13 mouse cellular contexts compared by ENCODE assay signal in the genomic region with DNA sequence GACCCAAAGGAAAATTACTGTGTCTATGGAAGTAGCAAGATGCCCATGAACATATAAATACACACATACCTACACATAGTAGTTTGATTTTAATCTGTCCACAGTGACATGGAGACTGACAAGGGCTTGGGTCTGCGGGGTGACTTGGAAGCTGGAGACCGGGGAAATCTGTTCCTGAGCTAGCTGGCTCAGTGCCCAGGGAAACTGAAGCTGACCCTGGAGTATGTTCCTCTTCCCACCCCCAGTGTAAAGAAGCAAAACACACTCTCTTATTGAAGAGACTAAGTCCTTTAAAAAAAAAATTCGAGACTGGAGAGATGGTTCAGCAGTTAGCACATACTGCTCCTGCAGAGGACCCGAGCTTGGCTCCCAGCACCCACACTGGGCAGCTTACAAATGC. TPM values are rescaled to one million over a fixed set of nuclear protein-coding genes. Genes with fewer than 3 reads are reported as not detected.
A peak's percentile ranks its signal among the peaks of the same experiment; 100 is the strongest.
DNase-seq lines count a peak whose midpoint lies in the region; ATAC-seq and TF ChIP-seq lines count a peak whose summit lies in the region.
"Not testable (repeated sequence)": the region's sequence is repeated elsewhere in the genome, so short reads cannot be mapped to it uniquely, and the experiment has no call there.
"Had no signal": no experiment of that assay in that cellular context is flagged by ENCODE, and none has a peak within 500 bp of the region (broad histone marks: within the 10 kb centered on the region; RNA-seq: fewer than 3 reads in every experiment).

No protein-coding gene starts in this region.

- WGBS in forebrain, embryonic 14.5 days, result 76% methylated on average over 4 of the region's 4 CpGs
- 33% methylated on average over 4 of the region's 4 CpGs for WGBS in heart, postnatal 0 days
- 43% methylated on average over 4 of the region's 4 CpGs for WGBS in kidney, postnatal 0 days
- 20% methylated on average over 4 of the region's 4 CpGs for WGBS in lung, postnatal 0 days
- 25% methylated on average over 4 of the region's 4 CpGs for WGBS in thymus, adult 2 months

- TF ChIP-seq POLR2A in MEL (IDR thresholded peaks at IDR 0.05; ENCODE audit: control insufficient read depth in 1 of 2, insufficient read depth in 1 of 2, low read depth in 1 of 2, low read length in 2 of 2, poor library complexity in 1 of 2); thymus, adult 2 months (IDR thresholded peaks at IDR 0.05; ENCODE audit: control insufficient read depth, extremely low read depth, insufficient read depth, low read length, poor library complexity): not testable (repeated sequence)

- H3K36me3 ChIP-seq in MEL (ENCODE audit: control insufficient read depth in 1 of 2, insufficient read depth in 2 of 2, low read length in 2 of 2); forebrain, embryonic 14.5 days (ENCODE audit: control insufficient read depth, insufficient read depth, low read length); heart, postnatal 0 days (replicated peaks; ENCODE audit: control insufficient read depth, insufficient read depth, low read length); kidney, postnatal 0 days (ENCODE audit: insufficient read depth, low read length); lung, postnatal 0 days (ENCODE audit: insufficient read depth, low read length); thymus, adult 2 months (ENCODE audit: control insufficient read depth, insufficient read depth, low read length): not testable (repeated sequence)

- not testable (repeated sequence) for H3K4me3 ChIP-seq in MEL (ENCODE audit: control insufficient read depth in 1 of 2, insufficient read depth in 1 of 2, low read depth in 2 of 2, low read length in 2 of 2); forebrain, embryonic 14.5 days (ENCODE audit: low read depth, low read length); heart, postnatal 0 days (ENCODE audit: low read depth, low read length); kidney, postnatal 0 days (replicated peaks; ENCODE audit: low read depth, low read length); lung, postnatal 0 days (ENCODE audit: low read depth, low read length); thymus, adult 2 months (ENCODE audit: control insufficient read depth, insufficient read depth, low read length)

- TF ChIP-seq EP300 in MEL (IDR thresholded peaks at IDR 0.05; ENCODE audit: low read depth in 1 of 2, low read length in 2 of 2); heart, postnatal 0 days (IDR thresholded peaks at IDR 0.05; ENCODE audit: low read depth); lung, postnatal 0 days (IDR thresholded peaks at IDR 0.05): not testable (repeated sequence)

- not testable (repeated sequence) for H3K27ac ChIP-seq in MEL (ENCODE audit: control insufficient read depth, low read depth, low read length); forebrain, embryonic 14.5 days (ENCODE audit: low read depth, low read length); heart, postnatal 0 days (ENCODE audit: low read depth); kidney, postnatal 0 days; lung, postnatal 0 days (ENCODE audit: low read length)
- H3K27ac ChIP-seq in thymus, adult 2 months (ENCODE audit: control insufficient read depth, insufficient read depth, low read length), result peak overlapping the region; percentile 70

- not testable (repeated sequence) for H3K27me3 ChIP-seq in MEL (ENCODE audit: control insufficient read depth in 1 of 2, insufficient read depth in 2 of 2, low read length in 2 of 2); forebrain, embryonic 14.5 days (replicated peaks; ENCODE audit: control insufficient read depth, insufficient read depth, low read length); heart, postnatal 0 days (ENCODE audit: control insufficient read depth, insufficient read depth, low read length); kidney, postnatal 0 days (ENCODE audit: insufficient read depth, low read length); lung, postnatal 0 days (replicated peaks; ENCODE audit: insufficient read depth, low read length); thymus, adult 2 months (ENCODE audit: control insufficient read depth, insufficient read depth, low read length)

- peak; percentile 32 for DNase-seq in MEL (ENCODE audit: low read depth, low spot score)
- peak; percentile 29 for DNase-seq in cerebellum, adult 9-11 months
- DNase-seq in forebrain, embryonic 14.5 days (ENCODE audit: low spot score), result peak; percentile 3
- DNase-seq in heart, postnatal 0 days (ENCODE audit: low spot score), result peak; percentile 5
- DNase-seq in kidney, postnatal 0 days (ENCODE audit: low spot score), result peak; percentile 15
- DNase-seq in left cerebral cortex, postnatal 4 days, result peak; percentile 24
- peak; percentile 18 for DNase-seq in lung, postnatal 0 days (ENCODE audit: low spot score)
- not testable (repeated sequence) for DNase-seq in thymus, adult 2 months

- not testable (repeated sequence) for TF ChIP-seq RAD21 in MEL (IDR thresholded peaks at IDR 0.05; ENCODE audit: low read depth, low read length)

- H3K4me2 ChIP-seq in forebrain, embryonic 14.5 days (ENCODE audit: low read length); heart, postnatal 0 days (ENCODE audit: low read depth, low read length); kidney, postnatal 0 days (ENCODE audit: low read length); lung, postnatal 0 days (replicated peaks; ENCODE audit: low read depth, low read length): not testable (repeated sequence)

- not testable (repeated sequence) for TF ChIP-seq CTCF in MEL (IDR thresholded peaks at IDR 0.05 in 2 of 3, conservative IDR thresholded peaks at IDR 0.05 in 1 of 3; ENCODE audit: control insufficient read depth in 1 of 3, insufficient read depth in 1 of 3, low read depth in 2 of 3, low read length in 3 of 3, poor library complexity in 1 of 3, severe bottlenecking in 1 of 3); heart, postnatal 0 days (IDR thresholded peaks at IDR 0.05; ENCODE audit: low read depth); kidney, postnatal 0 days (IDR thresholded peaks at IDR 0.05; ENCODE audit: low read depth); lung, postnatal 0 days (IDR thresholded peaks at IDR 0.05); thymus, adult 2 months (IDR thresholded peaks at IDR 0.05; ENCODE audit: borderline replicate concordance, control insufficient read depth, extremely low read depth, insufficient read depth, low read length, poor library complexity)

- not testable (repeated sequence) for H3K79me2 ChIP-seq in MEL (ENCODE audit: control insufficient read depth, insufficient read depth, low read length, poor library complexity)

- intact Hi-C loops in left cerebral cortex, postnatal 4 days (cut with DNase I), result not testable (repeated sequence)

- ATAC-seq in forebrain, embryonic 14.5 days; heart, postnatal 0 days (ENCODE audit: insufficient read depth, low read depth); kidney, postnatal 0 days (replicated peaks; ENCODE audit: low FRiP score, low read depth); lung, postnatal 0 days: not testable (repeated sequence)

- not testable (repeated sequence) for H3K9ac ChIP-seq in MEL (ENCODE audit: control insufficient read depth, low read depth, low read length, poor library complexity, severe bottlenecking); forebrain, embryonic 14.5 days (ENCODE audit: low read length); heart, postnatal 0 days (replicated peaks; ENCODE audit: low read depth, low read length); kidney, postnatal 0 days (ENCODE audit: low read depth, low read length); lung, postnatal 0 days (replicated peaks; ENCODE audit: low read depth)

- not testable (repeated sequence) for H3K4me1 ChIP-seq in MEL (ENCODE audit: control insufficient read depth in 1 of 2, insufficient read depth in 2 of 2, low read length in 2 of 2); forebrain, embryonic 14.5 days (ENCODE audit: control insufficient read depth, insufficient read depth, low read length); heart, postnatal 0 days (ENCODE audit: control insufficient read depth, insufficient read depth); kidney, postnatal 0 days (replicated peaks; ENCODE audit: insufficient read depth, low read length); lung, postnatal 0 days (ENCODE audit: insufficient read depth, low read depth, low read length)
- peaks cover 11% of the 10 kb centered on the region for H3K4me1 ChIP-seq in thymus, adult 2 months (replicated peaks; ENCODE audit: control insufficient read depth, insufficient read depth, low read length)

- H3K9me3 ChIP-seq in MEL (replicated peaks; ENCODE audit: insufficient read depth, low read length); forebrain, embryonic 14.5 days (replicated peaks; ENCODE audit: control insufficient read depth, low read length); heart, postnatal 0 days (replicated peaks; ENCODE audit: control insufficient read depth, low read length); kidney, postnatal 0 days (replicated peaks; ENCODE audit: low read length); lung, postnatal 0 days (ENCODE audit: low read length): not testable (repeated sequence)

RNA-seq across cellular contexts. Expression of a gene that starts 2.0 kb away (rescaled TPM):
- 15.0 and 17.6 TPM in 2 replicates for total RNA-seq in MEL (2012; rRNA removed)
- polyA plus RNA-seq in MEL (2012; ENCODE audit: insufficient read depth in 1 of 2, insufficient read length in 2 of 2, low read depth in 1 of 2, low replicate concordance in 2 of 2, missing spikeins in 1 of 2), result 10 to 100 TPM in 1 of 2 experiments, not detected in 1; 25.2 TPM
- 59.8 and 65.3 TPM in 2 replicates for polyA plus RNA-seq in forebrain, embryonic 14.5 days (2014; fragmentation: Nextera tagmentation; extraction: Ambion mirVana)
- total RNA-seq in heart, postnatal 0 days (2014; rRNA removed; ENCODE audit: low replicate concordance), result 14.6 and 15.7 TPM in 2 replicates
- 16.2 and 16.3 TPM in 2 replicates for polyA plus RNA-seq in heart, postnatal 0 days (2015; fragmentation: Nextera tagmentation; extraction: Ambion mirVana)
- polyA plus RNA-seq in kidney, postnatal 0 days (2015; fragmentation: Nextera tagmentation; extraction: Ambion mirVana), result 43.6 and 45.9 TPM in 2 replicates
- total RNA-seq in left cerebral cortex, postnatal 4 days (2021), result 10 to 100 TPM; 20.9 to 21.3 TPM
- polyA plus RNA-seq in lung, postnatal 0 days (2015; fragmentation: Nextera tagmentation; extraction: Ambion mirVana), result 22.1 and 24.1 TPM in 2 replicates
- polyA plus RNA-seq in thymus, adult 2 months (2012; rRNA removed), result 68.6 and 78.0 TPM in 2 replicates

RNA-seq across cellular contexts. Expression of a gene that starts 7.5 kb away (rescaled TPM):
- 40.6 and 45.1 TPM in 2 replicates for total RNA-seq in MEL (2012; rRNA removed)
- polyA plus RNA-seq in MEL (2012; ENCODE audit: insufficient read depth in 1 of 2, insufficient read length in 2 of 2, low read depth in 1 of 2, low replicate concordance in 2 of 2, missing spikeins in 1 of 2), result 100 to 1,000 TPM; 205 to 626 TPM
- 93.3 and 108 TPM in 2 replicates for polyA plus RNA-seq in forebrain, embryonic 14.5 days (2014; fragmentation: Nextera tagmentation; extraction: Ambion mirVana)
- total RNA-seq in heart, postnatal 0 days (2014; rRNA removed; ENCODE audit: low replicate concordance), result 106 and 142 TPM in 2 replicates
- 331 and 343 TPM in 2 replicates for polyA plus RNA-seq in heart, postnatal 0 days (2015; fragmentation: Nextera tagmentation; extraction: Ambion mirVana)
- 567 and 580 TPM in 2 replicates for polyA plus RNA-seq in kidney, postnatal 0 days (2015; fragmentation: Nextera tagmentation; extraction: Ambion mirVana)
- total RNA-seq in left cerebral cortex, postnatal 4 days (2021), result 10 to 100 TPM; 28.6 to 34.9 TPM
- polyA plus RNA-seq in lung, postnatal 0 days (2015; fragmentation: Nextera tagmentation; extraction: Ambion mirVana), result 426 and 446 TPM in 2 replicates
- polyA plus RNA-seq in thymus, adult 2 months (2012; rRNA removed), result 130 and 196 TPM in 2 replicates

RNA-seq across cellular contexts. Expression of a gene that starts 14.5 kb away (rescaled TPM):
- total RNA-seq in MEL (2012; rRNA removed), result 6.6 and 6.8 TPM in 2 replicates
- polyA plus RNA-seq in MEL (2012; ENCODE audit: insufficient read depth in 1 of 2, insufficient read length in 2 of 2, low read depth in 1 of 2, low replicate concordance in 2 of 2, missing spikeins in 1 of 2), result 10 to 100 TPM in 1 of 2 experiments, not detected in 1; 14.7 TPM
- polyA plus RNA-seq in forebrain, embryonic 14.5 days (2014; fragmentation: Nextera tagmentation; extraction: Ambion mirVana), result 57.7 and 60.2 TPM in 2 replicates
- total RNA-seq in heart, postnatal 0 days (2014; rRNA removed; ENCODE audit: low replicate concordance), result 72.9 and 74.7 TPM in 2 replicates
- polyA plus RNA-seq in heart, postnatal 0 days (2015; fragmentation: Nextera tagmentation; extraction: Ambion mirVana), result 99.8 and 100 TPM in 2 replicates
- 63.4 and 65.6 TPM in 2 replicates for polyA plus RNA-seq in kidney, postnatal 0 days (2015; fragmentation: Nextera tagmentation; extraction: Ambion mirVana)
- 10 to 100 TPM; 31.2 to 32.9 TPM for total RNA-seq in left cerebral cortex, postnatal 4 days (2021)
- 47.2 and 52.6 TPM in 2 replicates for polyA plus RNA-seq in lung, postnatal 0 days (2015; fragmentation: Nextera tagmentation; extraction: Ambion mirVana)
- 19.4 and 20.3 TPM in 2 replicates for polyA plus RNA-seq in thymus, adult 2 months (2012; rRNA removed)

RNA-seq across cellular contexts. Expression of a gene that starts 15.8 kb away (rescaled TPM):
- not detected in 2 replicates for total RNA-seq in MEL (2012; rRNA removed)
- polyA plus RNA-seq in MEL (2012; ENCODE audit: insufficient read depth in 1 of 2, insufficient read length in 2 of 2, low read depth in 1 of 2, low replicate concordance in 2 of 2, missing spikeins in 1 of 2), result not detected
- polyA plus RNA-seq in forebrain, embryonic 14.5 days (2014; fragmentation: Nextera tagmentation; extraction: Ambion mirVana), result 0.40 TPM in 1 of 2 replicates, not detected in the other
- total RNA-seq in heart, postnatal 0 days (2014; rRNA removed; ENCODE audit: low replicate concordance), result not detected in 2 replicates
- polyA plus RNA-seq in heart, postnatal 0 days (2015; fragmentation: Nextera tagmentation; extraction: Ambion mirVana), result 0.05 and 0.10 TPM in 2 replicates
- polyA plus RNA-seq in kidney, postnatal 0 days (2015; fragmentation: Nextera tagmentation; extraction: Ambion mirVana), result 0.20 and 0.38 TPM in 2 replicates
- total RNA-seq in left cerebral cortex, postnatal 4 days (2021), result under 1 TPM in 1 of 2 experiments, not detected in 1; 0.32 TPM
- polyA plus RNA-seq in lung, postnatal 0 days (2015; fragmentation: Nextera tagmentation; extraction: Ambion mirVana), result 0.30 and 0.32 TPM in 2 replicates
- 9.6 and 9.8 TPM in 2 replicates for polyA plus RNA-seq in thymus, adult 2 months (2012; rRNA removed)
- total RNA-seq: CH12.LX; common myeloid progenitor, adult 5-6 weeks; gastrocnemius, postnatal 14 days; heart, postnatal 10 days; heart, postnatal 4 days had no signal
